Mouse (Mus musculus) cortical plate, adult 2 months (tissue): Measurements from ENCODE around the gene Hist1h4c. TPM values are rescaled to one million over a fixed set of nuclear protein-coding genes. Genes with fewer than 3 reads are reported as not detected.
"Not testable (repeated sequence)": the region's sequence is repeated elsewhere in the genome, so short reads cannot be mapped to it uniquely, and the experiment has no call there.

Experiments used
- H3K27ac ChIP-seq: fragments of 200-500 bp; 2 replicates; pipeline ENCODE4 v1.5.1; 2012; ENCODE audit warnings: low read length, control low read depth, inconsistent platforms; ENCODE audit not compliant: insufficient read depth
- H3K4me1 ChIP-seq: fragments of 200-500 bp; 2 replicates; pipeline ENCODE4 v1.6.1; 2011; ENCODE audit warnings: low read length; ENCODE audit not compliant: control insufficient read depth, insufficient read depth
- H3K4me3 ChIP-seq: fragments of 200-500 bp; 2 replicates; pipeline ENCODE4 v1.5.1; 2011; ENCODE audit warnings: mild to moderate bottlenecking, low read length, control low read depth; ENCODE audit not compliant: insufficient read depth
- CTCF ChIP-seq: fragments of 200-500 bp; IDR thresholded peaks from 2 replicates; pipeline ENCODE4 v1.5.1; 2011; ENCODE audit warnings: mild to moderate bottlenecking, control low read depth, low read length; ENCODE audit not compliant: insufficient read depth; ENCODE audit errors: extremely low read depth
- POLR2A ChIP-seq: fragments of 200-500 bp; IDR thresholded peaks from 2 replicates; pipeline ENCODE4 v1.6.1; 2011; ENCODE audit warnings: mild to moderate bottlenecking, low read length, control low read depth; ENCODE audit not compliant: insufficient read depth; ENCODE audit errors: extremely low read depth
- polyA plus RNA-seq: library from polyadenylated mRNA; depleted of rRNA; stranded (reverse); fragments of >200 nt; gene quantifications from 2 replicates; pipeline ENCODE4 v1.2.3, GENCODE M21; 2012; rRNA removed

Hist1h4c gene
- 4.1 and 9.6 TPM in 2 replicates for polyA plus RNA-seq

- peak; percentile 100 for TF ChIP-seq POLR2A
- TF ChIP-seq CTCF = no peak
- Histone ChIP-seq H3K4me3 (peak within 1 kb of the TSS; percentile 46), H3K4me1 (no peaks in the 10 kb centered on the region), H3K27ac (0 out of 2 replicates have a peak within 1 kb of the TSS, but pooled peaks have one; percentile 29)
Measured at GRCm38 (mm10) chr13:23698300-23698693, at the start of gene Hist1h4c. Hist1h4c (minus strand) TSS chr13:23698454.

DNA sequence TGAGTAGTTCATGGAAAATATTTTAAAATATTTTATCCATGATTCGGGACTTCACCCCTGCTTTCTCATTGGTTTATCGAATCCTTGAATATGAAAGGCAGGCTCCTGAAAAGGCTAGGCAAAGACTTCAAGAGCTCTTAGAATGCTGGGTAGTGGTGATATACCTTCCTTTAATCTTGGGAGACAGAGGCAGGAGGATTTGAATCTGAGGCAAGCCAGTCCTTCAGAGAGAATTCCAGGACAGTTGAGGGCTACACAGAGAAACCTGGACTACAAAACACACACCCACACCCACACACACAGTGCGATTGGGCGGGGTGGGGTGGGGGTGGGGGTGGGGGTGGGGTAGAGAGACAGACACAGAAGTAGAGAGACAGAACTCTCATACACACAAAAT lies 49.6 kb upstream of the Hist1h4c start:
- TF ChIP-seq CTCF (no peak), POLR2A (no peak)

GRCm38 (mm10) chr13:23747081-23747891 lies 49.0 kb upstream of the Hist1h4c start:
- TF ChIP-seq CTCF = no peak
- TF ChIP-seq POLR2A = no peak
- Histone ChIP-seq H3K4me3 (0 out of 2 replicates have a peak overlapping the region, but pooled peaks have one; percentile 30), H3K4me1 (no peaks in the 10 kb centered on the region), H3K27ac (peak overlapping the region; percentile 44)

More for the DNA sequence above, 49.6 kb upstream of the Hist1h4c start:
- no peak overlapping the region for H3K27ac ChIP-seq
- no peaks in the 10 kb centered on the region for H3K4me1 ChIP-seq
- H3K4me3 ChIP-seq = no peak overlapping the region

DNA sequence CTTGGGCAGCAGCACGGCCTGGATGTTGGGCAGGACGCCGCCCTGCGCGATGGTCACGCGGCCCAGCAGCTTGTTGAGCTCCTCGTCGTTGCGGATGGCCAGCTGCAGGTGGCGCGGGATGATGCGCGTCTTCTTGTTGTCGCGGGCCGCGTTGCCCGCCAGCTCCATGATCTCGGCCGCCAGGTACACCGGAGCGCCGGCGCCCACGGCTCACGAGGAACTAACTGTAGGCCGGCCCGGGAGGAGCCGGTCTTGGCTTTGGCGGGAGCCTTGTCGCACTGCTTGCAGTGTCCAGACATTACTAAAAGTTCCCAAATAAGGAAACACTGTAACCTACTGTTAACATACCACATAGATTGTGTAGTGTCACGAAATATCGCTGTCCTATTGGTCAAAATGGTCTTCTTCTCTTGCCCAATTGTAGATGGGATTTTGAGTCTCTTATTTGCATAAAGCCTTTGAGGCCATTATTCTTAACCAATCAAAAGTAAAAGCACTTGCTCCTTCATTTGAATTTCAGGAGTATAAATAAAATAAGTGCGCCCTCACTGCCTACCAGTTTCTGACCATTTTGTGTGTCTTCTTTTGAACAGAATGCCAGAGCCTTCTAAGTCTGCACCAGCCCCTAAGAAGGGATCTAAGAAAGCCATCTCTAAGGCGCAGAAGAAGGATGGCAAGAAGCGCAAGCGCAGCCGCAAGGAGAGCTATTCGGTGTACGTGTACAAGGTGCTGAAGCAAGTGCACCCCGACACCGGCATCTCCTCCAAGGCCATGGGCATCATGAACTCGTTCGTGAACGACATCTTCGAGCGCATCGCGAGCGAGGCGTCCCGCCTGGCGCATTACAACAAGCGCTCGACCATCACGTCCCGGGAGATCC lies 48.2 kb upstream of the Hist1h4c start, which contains the start of gene Hist1h2bb:
TSS of gene Hist1h2bb (plus strand) at position 534 of the 880 bp plus-strand sequence.
- not testable (repeated sequence) for H3K4me1 ChIP-seq
- H3K27ac ChIP-seq = peak within 1 kb of the TSS; percentile 88
- H3K4me3 ChIP-seq = peak within 1 kb of the TSS; percentile 30

DNA sequence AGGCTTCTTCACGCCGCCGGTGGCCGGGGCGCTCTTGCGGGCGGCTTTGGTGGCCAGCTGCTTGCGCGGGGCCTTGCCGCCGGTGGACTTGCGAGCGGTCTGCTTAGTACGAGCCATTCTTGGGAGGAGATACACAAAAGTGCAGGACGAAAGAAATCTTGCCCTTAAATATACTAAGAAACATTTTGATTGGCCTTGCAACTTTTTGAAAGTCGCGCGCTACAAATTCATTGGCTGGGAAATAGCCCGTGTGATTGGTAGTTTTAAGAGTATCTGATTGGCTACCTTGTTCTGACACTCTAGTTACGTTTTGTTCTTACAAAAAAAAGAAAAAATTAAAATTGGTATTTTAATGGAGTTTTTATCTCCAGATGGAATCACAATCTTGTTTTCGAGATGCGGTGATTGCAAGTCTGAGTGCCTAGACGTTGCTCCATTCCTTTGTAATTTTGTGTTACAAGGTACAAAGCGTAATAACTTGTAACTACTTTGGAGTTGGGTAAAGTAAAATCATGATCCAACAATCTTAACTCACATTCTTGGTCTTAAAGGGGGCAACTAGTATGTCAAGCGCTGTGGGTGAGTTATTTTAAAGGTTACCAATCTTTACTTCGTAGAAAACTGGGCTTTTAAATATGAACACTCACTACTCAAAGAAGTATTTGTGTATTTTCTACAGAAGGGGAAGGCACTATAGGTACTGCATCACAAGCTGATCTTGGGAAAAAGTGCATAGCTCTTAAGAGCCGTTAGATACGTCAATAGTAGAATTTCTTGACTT lies 47.3 kb upstream of the Hist1h4c start, which contains the start of gene Hist1h3c:
TSS of gene Hist1h3c (minus strand) at position 222 of the 781 bp plus-strand sequence.
- Histone ChIP-seq H3K4me1 (no peaks in the 10 kb centered on the region), H3K27ac (peak within 1 kb of the TSS; percentile 88), H3K4me3 (peak within 1 kb of the TSS; percentile 30)
- TF ChIP-seq CTCF (no peak), POLR2A (no peak)

- no peaks in the 10 kb centered on the region for H3K4me1 ChIP-seq
- TF ChIP-seq CTCF (no peak), POLR2A (no peak)
- no peak overlapping the region for H3K27ac ChIP-seq
- no peak overlapping the region for H3K4me3 ChIP-seq
Measured at GRCm38 (mm10) chr13:23744421-23745380, 46.4 kb upstream of the Hist1h4c start.

DNA sequence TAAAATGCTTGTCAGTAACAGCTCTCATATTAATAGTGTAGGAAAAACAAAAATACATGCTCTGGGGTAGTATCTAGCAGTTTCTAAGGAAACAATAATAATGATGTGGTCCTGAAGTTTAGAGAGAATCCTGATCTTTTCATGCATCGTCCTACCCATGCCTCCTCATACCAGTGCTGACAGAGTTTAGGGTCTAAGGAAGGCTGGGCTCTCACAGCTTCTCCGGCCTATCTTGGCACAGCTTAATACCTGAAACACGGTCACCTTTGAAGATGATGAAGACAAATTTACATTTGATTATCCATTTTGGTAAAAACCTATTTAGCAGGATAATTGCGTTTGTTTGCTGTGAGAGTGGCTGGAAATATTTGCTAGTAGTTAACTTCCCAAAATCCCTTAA lies 45.7 kb upstream of the Hist1h4c start:
- H3K4me3 ChIP-seq = no peak overlapping the region
- TF ChIP-seq POLR2A (no peak), CTCF (no peak)
- no peak overlapping the region for H3K27ac ChIP-seq
- H3K4me1 ChIP-seq = no peaks in the 10 kb centered on the region

DNA sequence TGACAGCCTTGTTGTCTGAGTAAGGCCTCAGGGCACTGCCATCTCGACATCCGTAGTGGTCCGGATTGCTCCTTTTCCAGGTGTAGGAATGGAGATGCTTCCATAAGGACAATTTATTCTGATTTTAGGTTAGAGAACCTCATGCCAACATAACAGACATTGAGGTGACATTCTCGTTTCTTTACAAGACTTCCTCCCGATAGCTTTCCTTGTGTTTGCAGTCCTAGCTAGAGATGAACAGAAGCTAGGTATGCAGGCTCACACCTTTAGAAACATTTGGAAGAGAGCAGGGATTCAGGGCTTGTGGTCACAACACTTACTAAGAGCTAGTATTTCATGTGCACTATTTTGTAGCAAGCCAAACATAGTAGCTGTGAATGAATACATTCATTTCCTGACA lies 45.0 kb upstream of the Hist1h4c start:
- Histone ChIP-seq H3K4me1 (no peaks in the 10 kb centered on the region), H3K4me3 (no peak overlapping the region), H3K27ac (no peak overlapping the region)
- TF ChIP-seq POLR2A = no peak
- no peak for TF ChIP-seq CTCF
